Mouse (Mus musculus): ENCODE data around the gene Ndufaf1. TPM values are rescaled to one million over a fixed set of nuclear protein-coding genes. Genes with fewer than 3 reads are reported as not detected.
A peak's percentile ranks its signal among the peaks of the same experiment; 100 is the strongest.
"Not testable (repeated sequence)": the region's sequence is repeated elsewhere in the genome, so short reads cannot be mapped to it uniquely, and the experiment has no call there.

Gene Ndufaf1
- polyA plus RNA-seq, 1 experiment from 2014 or later = 44.1 TPM

- peak overlapping the region; percentile 76 for H3K27ac ChIP-seq (replicated peaks)
- H3K4me1 ChIP-seq = peaks cover 9% of the 10 kb centered on the region
- peak overlapping the region; percentile 75 for H3K4me2 ChIP-seq (replicated peaks)
- peak overlapping the region; percentile 97 for H3K9ac ChIP-seq
- peak overlapping the region; percentile 98 for H3K4me3 ChIP-seq (replicated peaks)
- WGBS = under 1% methylated on average over 39 of the region's 39 CpGs
- H3K36me3 ChIP-seq = no peaks in the 10 kb centered on the region
- H3K9me3 ChIP-seq (replicated peaks) = no peaks in the 10 kb centered on the region
- no peaks in the 10 kb centered on the region for H3K27me3 ChIP-seq
- ATAC-seq (ENCODE audit: insufficient number of reproducible peaks, low FRiP score, low TSS enrichment, low read depth) = peak; percentile 83
Measured at GRCm38 (mm10) chr2:119675215-119675784, 12.7 kb upstream of the Ndufaf1 start.

GRCm38 (mm10) chr2:119674525-119675214, 12.0 kb upstream of the Ndufaf1 start, which contains the start of gene Rtf1:
Rtf1 (plus strand) TSS chr2:119675068.
- Histone ChIP-seq H3K9ac (peak within 1 kb of the TSS; percentile 97), H3K9me3 (replicated peaks) (no peaks in the 10 kb centered on the region), H3K36me3 (no peaks in the 10 kb centered on the region), H3K4me1 (peaks cover 9% of the 10 kb centered on the region), H3K27me3 (no peaks in the 10 kb centered on the region), H3K4me3 (replicated peaks) (peak within 1 kb of the TSS; percentile 98), H3K4me2 (replicated peaks) (peak within 1 kb of the TSS; percentile 75), H3K27ac (replicated peaks) (peak within 1 kb of the TSS; percentile 88)
- WGBS = under 1% methylated on average over 52 of the region's 58 CpGs
- peak; percentile 95 for ATAC-seq (ENCODE audit: insufficient number of reproducible peaks, low FRiP score, low TSS enrichment, low read depth)

GRCm38 (mm10) chr2:119669010-119669409, 6.4 kb upstream of the Ndufaf1 start:
- Histone ChIP-seq H3K4me2 (replicated peaks) (no peak overlapping the region), H3K36me3 (no peaks in the 10 kb centered on the region), H3K27me3 (no peaks in the 10 kb centered on the region), H3K4me1 (no peaks in the 10 kb centered on the region), H3K4me3 (replicated peaks) (no peak overlapping the region), H3K9ac (no peak overlapping the region), H3K9me3 (replicated peaks) (no peaks in the 10 kb centered on the region), H3K27ac (replicated peaks) (no peak overlapping the region)
- no peak for ATAC-seq (ENCODE audit: insufficient number of reproducible peaks, low FRiP score, low TSS enrichment, low read depth)
- 13% methylated on average over 7 of the region's 7 CpGs for WGBS

GRCm38 (mm10) chr2:119665744-119666143, 3.1 kb upstream of the Ndufaf1 start:
- not testable (repeated sequence) for H3K36me3 ChIP-seq; H3K4me3 ChIP-seq (replicated peaks); H3K9ac ChIP-seq; H3K4me2 ChIP-seq (replicated peaks); ATAC-seq (ENCODE audit: insufficient number of reproducible peaks, low FRiP score, low TSS enrichment, low read depth); H3K9me3 ChIP-seq (replicated peaks); H3K27ac ChIP-seq (replicated peaks); H3K27me3 ChIP-seq; H3K4me1 ChIP-seq
- WGBS = 72% methylated on average over 20 of the region's 23 CpGs

GRCm38 (mm10) chr2:119644254-119644653, 18.4 kb downstream of the Ndufaf1 start:
- 91% methylated on average over 5 of the region's 5 CpGs for WGBS

GRCm38 (mm10) chr2:119641214-119641912, 21.3 kb downstream of the Ndufaf1 start:
- Histone ChIP-seq H3K4me3 (replicated peaks) (no peak overlapping the region), H3K9me3 (replicated peaks) (no peaks in the 10 kb centered on the region), H3K4me2 (replicated peaks) (no peak overlapping the region), H3K4me1 (no peaks in the 10 kb centered on the region), H3K9ac (no peak overlapping the region), H3K27me3 (no peaks in the 10 kb centered on the region), H3K27ac (replicated peaks) (no peak overlapping the region), H3K36me3 (peaks cover 83% of the 10 kb centered on the region)
- 96% methylated on average over 5 of the region's 5 CpGs for WGBS
- ATAC-seq (ENCODE audit: insufficient number of reproducible peaks, low FRiP score, low TSS enrichment, low read depth) = no peak

More at GRCm38 (mm10) chr2:119644254-119644653, 18.4 kb downstream of the Ndufaf1 start:
- H3K4me1 ChIP-seq = no peaks in the 10 kb centered on the region
- H3K4me2 ChIP-seq (replicated peaks) = no peak overlapping the region
- peaks cover 80% of the 10 kb centered on the region for H3K36me3 ChIP-seq
- no peaks in the 10 kb centered on the region for H3K27me3 ChIP-seq
- H3K4me3 ChIP-seq (replicated peaks) = no peak overlapping the region
- H3K9ac ChIP-seq = no peak overlapping the region
- H3K9me3 ChIP-seq (replicated peaks) = no peaks in the 10 kb centered on the region
- no peak overlapping the region for H3K27ac ChIP-seq (replicated peaks)
- ATAC-seq (ENCODE audit: insufficient number of reproducible peaks, low FRiP score, low TSS enrichment, low read depth) = no peak

GRCm38 (mm10) chr2:119636781-119637180, 25.8 kb downstream of the Ndufaf1 start:
- 74% methylated on average over 1 of the region's 1 CpGs for WGBS
- no peak overlapping the region for H3K4me2 ChIP-seq (replicated peaks)

GRCm38 (mm10) chr2:119621302-119621701, 41.3 kb downstream of the Ndufaf1 start:
- H3K4me1 ChIP-seq = peaks cover 28% of the 10 kb centered on the region
- H3K9me3 ChIP-seq (replicated peaks) = no peaks in the 10 kb centered on the region
- H3K27ac ChIP-seq (replicated peaks) = no peak overlapping the region
- no peak for ATAC-seq (ENCODE audit: insufficient number of reproducible peaks, low FRiP score, low TSS enrichment, low read depth)
- H3K4me2 ChIP-seq (replicated peaks) = no peak overlapping the region
- H3K36me3 ChIP-seq = peaks cover 19% of the 10 kb centered on the region; the same call in 1 of the 2 replicates
- H3K4me3 ChIP-seq (replicated peaks) = no peak overlapping the region
- H3K27me3 ChIP-seq = no peaks in the 10 kb centered on the region
- H3K9ac ChIP-seq = no peak overlapping the region
- 98% methylated on average over 2 of the region's 2 CpGs for WGBS

More at GRCm38 (mm10) chr2:119636781-119637180, 25.8 kb downstream of the Ndufaf1 start:
- ATAC-seq (ENCODE audit: insufficient number of reproducible peaks, low FRiP score, low TSS enrichment, low read depth) = no peak
- Histone ChIP-seq H3K9me3 (replicated peaks) (no peaks in the 10 kb centered on the region), H3K4me1 (no peaks in the 10 kb centered on the region), H3K4me3 (replicated peaks) (no peak overlapping the region), H3K27me3 (no peaks in the 10 kb centered on the region), H3K36me3 (peaks cover 78% of the 10 kb centered on the region), H3K27ac (replicated peaks) (no peak overlapping the region), H3K9ac (no peak overlapping the region)

GRCm38 (mm10) chr2:119619002-119619401, 43.6 kb downstream of the Ndufaf1 start:
- peak overlapping the region; percentile 78 for H3K4me2 ChIP-seq (replicated peaks)
- WGBS = 12% methylated on average over 6 of the region's 6 CpGs
- H3K4me3 ChIP-seq (replicated peaks) = peak overlapping the region; percentile 56
- H3K9ac ChIP-seq = peak overlapping the region; percentile 1; the same call in 1 of the 2 replicates
- not testable (repeated sequence) for H3K27me3 ChIP-seq; H3K36me3 ChIP-seq; ATAC-seq (ENCODE audit: insufficient number of reproducible peaks, low FRiP score, low TSS enrichment, low read depth); H3K9me3 ChIP-seq (replicated peaks)
- H3K4me1 ChIP-seq = peaks cover 28% of the 10 kb centered on the region
- H3K27ac ChIP-seq (replicated peaks) = peak overlapping the region; percentile 8; the same call in 1 of the 2 replicates

- WGBS = under 1% methylated on average over 55 of the region's 55 CpGs
Measured at GRCm38 (mm10) chr2:119618199-119618982, 44.2 kb downstream of the Ndufaf1 start, which contains the start of the genes Nusap1 and Oip5. Nusap1 (plus strand) TSS chr2:119618298. Oip5 (minus strand) TSS chr2:119618469.

More at GRCm38 (mm10) chr2:119618199-119618982, 44.2 kb downstream of the Ndufaf1 start, which contains the start of the genes Nusap1 and Oip5:
- peaks cover 28% of the 10 kb centered on the region for H3K4me1 ChIP-seq
- H3K9me3 ChIP-seq (replicated peaks) = no peaks in the 10 kb centered on the region
- H3K27ac ChIP-seq (replicated peaks) = peak within 1 kb of the TSS; percentile 8
- H3K36me3 ChIP-seq = no peaks in the 10 kb centered on the region
- H3K4me3 ChIP-seq (replicated peaks) = peak within 1 kb of the TSS; percentile 56
- H3K27me3 ChIP-seq = no peaks in the 10 kb centered on the region
- H3K4me2 ChIP-seq (replicated peaks) = peak within 1 kb of the TSS; percentile 78
- ATAC-seq (ENCODE audit: insufficient number of reproducible peaks, low FRiP score, low TSS enrichment, low read depth) = peak; percentile 100
- peak within 1 kb of the TSS; percentile 46 for H3K9ac ChIP-seq

All from embryonic facial prominence, embryonic 15.5 days (tissue).